Mouse (Mus musculus) cerebellum, postnatal 4 days (tissue): ENCODE results near the gene Vrtn.
A peak's percentile ranks its signal among the peaks of the same experiment; 100 is the strongest.

Source experiments
- DNase-seq, 2 experiments: peaks; one replicate each; pipeline ENCODE4 v3.0.0; 2022; ENCODE audit warnings: low spot score in 2 of 2, mixed read lengths in 1 of 2

Gene Vrtn

DNA sequence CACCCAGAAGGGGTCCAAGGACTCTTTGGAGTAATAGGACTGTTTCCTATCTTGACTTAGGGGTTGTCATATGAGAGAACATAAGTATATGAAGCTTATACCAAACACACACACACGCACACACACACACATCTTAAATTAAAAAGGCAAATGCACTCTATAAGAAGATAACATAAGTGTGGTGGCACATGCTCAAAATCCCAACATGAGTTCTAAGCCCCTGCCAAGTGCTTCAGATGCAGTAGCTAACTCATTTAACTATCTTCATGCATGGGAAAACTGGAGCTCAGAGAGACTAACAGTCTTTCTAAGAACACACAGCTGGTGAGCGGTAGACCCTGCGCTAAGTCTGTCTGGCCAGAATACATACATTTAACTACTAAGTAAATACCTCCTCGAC lies 46.7 kb downstream of the Vrtn start:
- no peak for DNase-seq

- DNase-seq = no peak
Measured at GRCm38 (mm10) chr12:84689051-84689450, 48.2 kb downstream of the Vrtn start.

GRCm38 (mm10) chr12:84691347-84691746 lies 50.5 kb downstream of the Vrtn start:
- no peak for DNase-seq

DNA sequence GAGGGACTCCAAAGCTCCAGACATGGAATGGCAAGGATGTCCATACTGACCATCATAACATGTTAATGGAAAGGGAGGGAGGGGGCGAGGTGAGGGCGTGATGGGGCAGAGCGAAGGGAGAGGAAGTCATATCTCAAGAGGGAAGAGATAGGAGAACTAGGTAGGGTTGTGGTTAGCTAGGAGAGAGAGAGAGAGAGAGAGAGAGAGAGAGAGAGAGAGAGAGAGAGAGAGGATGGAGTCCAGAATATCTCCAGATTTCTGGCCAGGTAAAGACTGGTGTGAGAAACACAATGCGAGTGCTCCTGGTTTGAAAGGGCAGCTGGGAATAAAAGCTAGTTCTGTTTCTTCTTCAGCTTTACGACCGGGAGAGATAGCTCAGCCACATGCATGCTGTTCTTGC lies 51.3 kb downstream of the Vrtn start:
- no peak for DNase-seq

DNA sequence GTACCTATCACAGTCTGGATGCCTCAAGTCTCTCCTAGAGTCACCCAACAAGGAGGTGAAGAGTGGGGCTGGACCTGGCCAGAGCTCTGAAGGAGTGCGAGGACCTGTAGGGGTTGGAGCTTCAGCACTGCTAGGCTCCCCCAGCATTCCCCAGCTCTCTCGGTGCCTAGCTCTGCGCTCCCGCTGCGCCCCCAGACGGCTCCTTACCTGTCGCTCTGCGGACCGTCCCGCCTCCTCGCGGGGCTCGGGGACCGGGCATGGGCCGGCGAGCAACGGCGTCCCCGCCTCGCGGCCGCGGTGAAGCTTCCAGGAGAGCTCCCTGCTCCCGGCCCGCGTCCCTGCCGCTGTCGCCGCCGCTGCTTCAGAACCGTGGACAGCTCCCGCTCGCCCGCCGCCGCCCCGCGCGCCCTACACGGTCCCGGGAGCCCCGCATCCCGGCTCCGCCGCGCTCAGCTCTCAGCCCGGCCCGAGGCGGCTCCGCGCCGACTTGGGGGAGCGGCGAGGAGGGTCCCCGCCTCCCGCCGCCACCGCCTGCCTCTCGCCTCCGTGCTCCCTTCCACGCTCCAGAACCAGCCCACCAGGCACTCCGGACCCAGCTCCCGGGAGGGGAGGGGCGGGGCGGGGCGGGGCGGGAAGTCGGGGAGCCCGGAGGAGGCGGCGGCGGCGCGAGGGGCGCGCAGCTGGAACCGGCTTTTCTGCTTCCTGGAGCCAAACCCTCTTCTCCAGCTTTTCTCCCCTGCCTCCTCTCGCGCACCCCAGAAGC lies 57.7 kb downstream of the Vrtn start, which contains the start of gene Syndig1l:
TSS of gene Syndig1l (minus strand) at position 513 of the 763 bp plus-strand sequence.
- DNase-seq = peak; percentile 57 to 61
